Mouse (Mus musculus) lung, postnatal 25 days (tissue): ENCODE measurements around the gene Prl2a1.
"Not testable (repeated sequence)": the region's sequence is repeated elsewhere in the genome, so short reads cannot be mapped to it uniquely, and the experiment has no call there.

ENCODE experiments used
- DNase-seq: peaks from one replicate; pipeline ENCODE4 v3.0.0; 2022; ENCODE audit warnings: low spot score

Gene Prl2a1

DNA sequence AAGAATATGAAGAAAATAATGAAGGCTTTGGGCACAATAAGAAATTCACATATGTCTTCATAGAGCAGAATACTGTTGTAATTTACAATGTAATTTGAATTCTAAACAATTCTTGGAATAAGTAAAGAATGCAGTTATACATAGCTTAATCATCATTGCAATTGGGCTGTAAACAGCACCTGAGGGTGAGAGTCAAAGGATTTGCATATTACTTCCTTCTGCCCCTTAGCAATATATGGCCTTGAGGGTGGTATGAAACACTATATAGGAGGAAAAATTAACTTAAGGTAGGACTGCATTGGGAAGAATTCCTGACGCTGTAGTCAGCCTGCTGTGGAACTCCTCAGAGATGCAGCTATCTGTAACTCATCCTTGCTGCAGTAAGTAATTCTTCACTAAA, at the start of gene Prl2a1:
Prl2a1 (plus strand) TSS at position 301 of the 400 bp plus-strand sequence.
- no peak for DNase-seq

GRCm38 (mm10) chr13:27780704-27781103, 20.8 kb upstream of the Prl2a1 start, which contains the start of gene Prl7c1:
Gene Prl7c1, minus strand, starts transcription at chr13:27780804.
- not testable (repeated sequence) for DNase-seq

- no peak for DNase-seq
Observed at GRCm38 (mm10) chr13:27799303-27799702, 2.2 kb upstream of the Prl2a1 start.

- DNase-seq, result no peak
Observed at GRCm38 (mm10) chr13:27802765-27803164, 1.3 kb downstream of the Prl2a1 start.

GRCm38 (mm10) chr13:27849042-27849441, 47.6 kb downstream of the Prl2a1 start, which contains the start of gene Prl2c1:
Gene Prl2c1, plus strand, starts transcription at chr13:27849342.
- no peak for DNase-seq
